Mouse (Mus musculus) granulocyte monocyte progenitor cell, adult 5-6 weeks (primary cell): ENCODE data around the gene Ramp1. TPM values are rescaled to one million over a fixed set of nuclear protein-coding genes. Genes with fewer than 3 reads are reported as not detected.

ENCODE experiments used
- ATAC-seq: replicated peaks from 2 replicates; pipeline ENCODE4 v1.8.0; 2016; ENCODE audit warnings: mild to moderate bottlenecking, moderate TSS enrichment, inconsistent platforms; ENCODE audit not compliant: poor library complexity, severe bottlenecking
- total RNA-seq, 2 experiments: library from RNA; stranded (forward) in 1 of 2; stranded (reverse) in 1 of 2; fragments of 200-712, 200-1000 nt in 1 of 2; fragments of >200 nt in 1 of 2; fragmentation: Nextera tagmentation in 1 of 2; gene quantifications; 2 replicates each; pipeline ENCODE4 v1.2.3; 2014 to 2017

Ramp1 gene
- total RNA-seq, 2 experiments from 2014 or later: 160 to 199 TPM

GRCm38 (mm10) chr1:91231896-91232295 is 52.3 kb downstream of the Ramp1 start:
- ATAC-seq: peak; percentile 62

DNA sequence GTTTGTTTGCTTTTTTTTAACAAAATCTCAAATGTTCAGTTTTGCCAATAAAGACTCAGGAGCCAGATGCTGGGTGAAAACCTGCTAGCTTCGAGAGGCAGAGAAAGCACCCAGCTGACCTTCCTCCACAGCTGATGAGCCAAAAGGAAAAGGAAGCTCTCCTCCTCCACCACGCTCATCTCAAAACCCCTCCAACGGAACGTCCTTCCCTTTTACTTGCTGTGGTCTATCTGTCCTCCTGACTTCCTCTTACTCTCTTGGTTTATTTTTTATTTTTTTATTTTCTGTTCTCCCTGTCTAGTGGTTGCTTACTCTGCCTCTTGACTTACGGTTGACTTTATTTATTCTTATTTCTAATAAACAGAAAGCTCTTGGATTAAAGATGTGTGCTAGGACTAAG is 55.8 kb downstream of the Ramp1 start:
- ATAC-seq: peak; percentile 83

DNA sequence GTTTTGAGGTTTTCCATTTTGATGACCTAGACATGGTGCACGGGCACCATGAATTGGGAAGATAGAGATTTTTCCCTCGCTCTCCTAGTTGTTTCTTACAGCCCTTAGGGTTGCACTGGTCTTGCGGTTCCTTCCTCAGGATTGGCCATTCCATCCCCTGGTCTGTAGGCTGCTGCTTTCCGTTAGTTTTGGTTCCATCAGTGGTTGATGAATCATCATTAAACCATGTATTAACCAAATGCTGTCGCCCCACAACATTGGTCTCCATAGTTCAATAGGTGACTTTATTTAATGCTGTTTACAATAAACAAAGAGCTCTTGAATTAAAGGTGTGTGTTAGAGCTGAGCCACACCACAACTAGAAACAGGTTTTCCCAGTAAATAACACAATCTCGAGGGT is 58.1 kb downstream of the Ramp1 start:
- ATAC-seq: no peak

DNA sequence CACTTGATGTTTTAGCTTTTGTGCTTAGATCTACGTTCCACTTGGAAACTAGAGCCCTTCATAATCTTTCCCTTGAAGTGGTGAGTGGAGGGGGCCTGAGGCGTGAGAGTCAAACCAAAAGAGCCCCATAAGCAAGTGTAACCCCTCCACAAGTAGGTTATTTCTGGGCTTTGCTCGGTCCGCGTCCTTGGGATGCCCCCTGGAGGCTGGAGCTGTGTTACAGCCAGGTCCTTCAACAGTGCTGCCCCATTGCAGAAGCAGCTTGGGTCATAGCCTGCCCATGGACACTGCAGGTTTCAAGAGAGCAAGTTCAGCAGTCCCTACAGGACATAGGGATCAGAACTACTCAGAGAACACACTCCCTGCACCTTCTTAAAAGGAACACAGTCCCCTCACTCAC is 59.5 kb downstream of the Ramp1 start:
- peak; percentile 84 for ATAC-seq

GRCm38 (mm10) chr1:91239800-91240199 is 60.2 kb downstream of the Ramp1 start:
- no peak for ATAC-seq

GRCm38 (mm10) chr1:91240685-91241084 is 61.1 kb downstream of the Ramp1 start:
- peak; percentile 30 for ATAC-seq

GRCm38 (mm10) chr1:91241249-91241648 is 61.6 kb downstream of the Ramp1 start:
- ATAC-seq: no peak

GRCm38 (mm10) chr1:91248242-91248641 is 68.6 kb downstream of the Ramp1 start:
- no peak for ATAC-seq

DNA sequence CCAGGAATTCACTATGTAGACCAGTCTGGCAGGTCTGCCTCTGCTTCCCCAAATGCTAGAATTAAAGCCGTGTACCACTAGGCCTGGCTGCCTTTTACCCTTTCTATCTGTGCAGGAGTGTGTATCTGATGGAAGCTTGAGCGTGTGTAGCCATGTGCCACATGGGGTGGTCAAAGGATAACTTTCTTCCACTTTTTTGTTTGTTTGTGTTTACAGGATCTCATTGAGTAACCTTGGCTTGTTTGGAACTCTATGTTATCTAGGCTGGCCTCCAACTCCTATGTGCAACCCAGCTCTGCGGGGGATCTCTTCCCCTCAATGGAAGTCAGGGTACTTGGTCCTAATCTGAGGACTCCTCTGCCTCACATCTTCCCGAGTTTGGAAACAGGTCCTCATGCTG is 69.3 kb downstream of the Ramp1 start:
- no peak for ATAC-seq

DNA sequence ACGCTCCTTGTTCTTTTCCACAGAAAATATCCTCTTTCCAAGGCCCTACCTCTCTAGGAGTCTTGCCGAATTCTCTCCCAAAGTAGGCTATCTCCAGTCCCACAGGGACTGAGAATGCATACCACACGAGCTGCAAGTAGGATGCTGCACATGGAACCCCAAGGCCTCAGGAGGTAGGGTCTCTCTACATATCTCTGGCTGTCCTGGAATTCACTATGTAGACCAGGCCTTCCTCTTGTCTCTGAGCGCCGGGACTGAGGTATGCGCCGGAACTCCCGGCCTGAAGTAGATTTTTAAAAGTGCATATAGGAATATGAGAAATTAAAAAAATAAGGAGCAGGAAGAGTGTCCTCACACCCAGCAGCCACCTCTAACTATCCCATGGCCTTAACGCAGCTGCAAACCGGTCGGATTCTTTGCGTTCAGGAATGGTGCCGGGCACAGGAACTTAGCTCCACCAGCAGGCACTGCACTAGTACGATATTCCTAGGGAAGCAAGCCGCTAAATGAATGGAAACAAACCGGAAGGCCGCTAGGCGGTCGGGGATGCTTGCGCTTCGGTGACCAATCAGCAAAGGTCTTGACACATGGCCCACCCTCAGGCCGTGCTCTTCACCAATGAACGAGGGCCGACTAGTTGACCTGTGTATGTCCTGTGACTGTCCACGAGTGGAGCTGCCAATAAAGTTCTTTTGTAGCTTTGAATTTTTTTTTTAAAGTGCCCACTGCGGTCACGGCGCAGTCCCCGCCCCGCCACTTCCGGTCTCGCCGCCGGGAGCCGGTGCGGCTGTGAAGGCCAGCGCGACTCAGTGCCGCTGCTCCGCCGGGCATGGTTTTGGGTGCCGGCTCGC is 70.2 kb downstream of the Ramp1 start, which contains the start of gene Ube2f:
Ube2f (plus strand) TSS at position 741 of the 851 bp plus-strand sequence.
- peak; percentile 93 for ATAC-seq

GRCm38 (mm10) chr1:91250415-91251147 is 71.0 kb downstream of the Ramp1 start:
- no peak for ATAC-seq

DNA sequence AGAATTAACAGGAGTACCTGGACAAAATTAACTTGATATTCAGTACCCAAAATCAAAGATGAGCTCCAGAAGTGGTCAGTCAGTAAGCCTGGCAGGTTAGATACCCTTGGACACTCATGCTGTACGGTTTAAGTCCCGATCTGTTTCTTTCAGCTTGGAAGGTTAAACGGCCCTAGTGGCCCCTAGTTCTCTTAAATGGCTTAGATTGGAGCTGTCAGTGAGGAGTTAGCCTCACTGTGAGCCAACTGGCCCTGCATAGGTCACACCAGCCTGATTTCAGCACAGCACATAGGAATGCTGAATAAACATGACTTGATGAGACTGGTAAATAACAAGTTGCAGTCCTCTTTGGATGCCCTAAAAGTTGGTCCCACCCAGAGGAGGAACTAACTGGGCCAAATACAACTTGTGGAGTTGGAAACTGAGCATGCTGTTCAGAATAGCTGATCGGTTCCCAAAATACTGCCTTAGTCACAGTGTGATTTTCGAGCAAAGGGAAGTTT is 71.6 kb downstream of the Ramp1 start:
- peak; percentile 22 for ATAC-seq

- ATAC-seq: peak; percentile 32
Measured at GRCm38 (mm10) chr1:91251927-91252326, 72.3 kb downstream of the Ramp1 start.

DNA sequence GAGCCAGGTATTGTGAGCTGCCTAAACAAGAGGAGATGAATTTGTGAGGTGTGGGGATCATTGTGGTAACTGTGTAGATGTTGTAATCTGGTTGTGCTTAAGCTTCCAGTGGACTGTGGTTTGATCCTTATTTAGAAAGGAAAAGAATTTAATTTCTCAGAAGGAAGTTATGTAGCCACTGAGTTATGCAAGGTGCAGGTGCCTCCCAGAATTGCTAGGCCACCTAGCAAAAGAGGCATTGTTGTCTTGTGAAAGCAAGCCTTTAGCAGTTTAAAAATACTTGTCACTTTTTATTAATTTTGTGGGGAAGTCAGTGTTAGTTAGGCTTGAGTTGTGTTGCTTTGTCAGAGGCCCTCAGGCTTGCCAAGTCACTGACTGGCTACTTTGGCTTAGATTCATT is 78.3 kb downstream of the Ramp1 start:
- peak; percentile 91 for ATAC-seq

GRCm38 (mm10) chr1:91259794-91260193 is 80.2 kb downstream of the Ramp1 start:
- ATAC-seq: no peak

GRCm38 (mm10) chr1:91262508-91262907 is 82.9 kb downstream of the Ramp1 start:
- ATAC-seq: no peak

GRCm38 (mm10) chr1:91272260-91272659 is 92.6 kb downstream of the Ramp1 start:
- ATAC-seq: no peak
